Mouse (Mus musculus): Measurements from ENCODE around the gene Slc19a1.

GRCm38 (mm10) chr10:77089336-77089735 is 57.3 kb downstream of the Slc19a1 start:
- no peak for TF ChIP-seq CTCF (IDR thresholded peaks at IDR 0.05; ENCODE audit: low read depth)
- TF ChIP-seq EP300 (IDR thresholded peaks at IDR 0.05; ENCODE audit: low read depth) = no peak
